Mouse (Mus musculus): ENCODE data around the gene Chka.

Chka gene

GRCm38 (mm10) chr19:3851502-3851962 lies at the start of gene Chka:
Gene Chka (plus strand): TSS chr19:3851773.
- DNase-seq (ENCODE audit: low spot score): peak; percentile 93

GRCm38 (mm10) chr19:3805526-3805925 lies 46.0 kb upstream of the Chka start:
- DNase-seq (ENCODE audit: low spot score): no peak

- DNase-seq (ENCODE audit: low spot score): no peak
Observed at GRCm38 (mm10) chr19:3810536-3811233, 40.9 kb upstream of the Chka start.

GRCm38 (mm10) chr19:3814461-3814860 lies 37.1 kb upstream of the Chka start:
- DNase-seq (ENCODE audit: low spot score): no peak

GRCm38 (mm10) chr19:3815824-3816223 lies 35.7 kb upstream of the Chka start:
- no peak for DNase-seq (ENCODE audit: low spot score)

- DNase-seq (ENCODE audit: low spot score): no peak
Observed at GRCm38 (mm10) chr19:3819080-3819479, 32.5 kb upstream of the Chka start.

- no peak for DNase-seq (ENCODE audit: low spot score)
Observed at GRCm38 (mm10) chr19:3819899-3820444, 31.6 kb upstream of the Chka start.

- DNase-seq (ENCODE audit: low spot score): no peak
Observed at GRCm38 (mm10) chr19:3825044-3825443, 26.5 kb upstream of the Chka start.

- no peak for DNase-seq (ENCODE audit: low spot score)
Observed at GRCm38 (mm10) chr19:3829863-3830262, 21.7 kb upstream of the Chka start.

- no peak for DNase-seq (ENCODE audit: low spot score)
Observed at GRCm38 (mm10) chr19:3831716-3832115, 19.9 kb upstream of the Chka start.

- no peak for DNase-seq (ENCODE audit: low spot score)
Observed at GRCm38 (mm10) chr19:3832851-3833353, 18.7 kb upstream of the Chka start.

- no peak for DNase-seq (ENCODE audit: low spot score)
Observed at GRCm38 (mm10) chr19:3834301-3834700, 17.3 kb upstream of the Chka start.

- DNase-seq (ENCODE audit: low spot score): no peak
Observed at GRCm38 (mm10) chr19:3836791-3837190, 14.8 kb upstream of the Chka start.

GRCm38 (mm10) chr19:3838931-3839330 lies 12.6 kb upstream of the Chka start:
- no peak for DNase-seq (ENCODE audit: low spot score)

- DNase-seq (ENCODE audit: low spot score): no peak
Observed at GRCm38 (mm10) chr19:3839686-3840085, 11.9 kb upstream of the Chka start.

GRCm38 (mm10) chr19:3840214-3840651 lies 11.3 kb upstream of the Chka start:
- DNase-seq (ENCODE audit: low spot score): no peak

GRCm38 (mm10) chr19:3840685-3841084 lies 10.9 kb upstream of the Chka start:
- DNase-seq (ENCODE audit: low spot score): no peak

- no peak for DNase-seq (ENCODE audit: low spot score)
Observed at GRCm38 (mm10) chr19:3842359-3843148, 9.0 kb upstream of the Chka start.

- DNase-seq (ENCODE audit: low spot score): no peak
Observed at GRCm38 (mm10) chr19:3843629-3844028, 7.9 kb upstream of the Chka start.

- DNase-seq (ENCODE audit: low spot score): no peak
Observed at GRCm38 (mm10) chr19:3844836-3845235, 6.7 kb upstream of the Chka start.

- no peak for DNase-seq (ENCODE audit: low spot score)
Observed at GRCm38 (mm10) chr19:3845339-3845738, 6.2 kb upstream of the Chka start.

GRCm38 (mm10) chr19:3845803-3846406 lies 5.7 kb upstream of the Chka start:
- peak; percentile 70 for DNase-seq (ENCODE audit: low spot score)
